Mouse (Mus musculus) bone marrow, adult 2 months (tissue): ENCODE measurements around the gene Ccdc185.

Source experiments
- CTCF ChIP-seq: fragments of 200-500 bp; IDR thresholded peaks from 2 replicates; pipeline ENCODE4 v1.5.1; 2011; ENCODE audit warnings: low read length, control low read depth; ENCODE audit not compliant: control insufficient read depth, insufficient read depth
- POLR2A ChIP-seq: fragments of 200-500 bp; IDR thresholded peaks from 2 replicates; pipeline ENCODE4 v1.6.1; 2011; ENCODE audit warnings: low read depth, mild to moderate bottlenecking, control low read depth, low read length, borderline replicate concordance; ENCODE audit not compliant: control insufficient read depth

DNA sequence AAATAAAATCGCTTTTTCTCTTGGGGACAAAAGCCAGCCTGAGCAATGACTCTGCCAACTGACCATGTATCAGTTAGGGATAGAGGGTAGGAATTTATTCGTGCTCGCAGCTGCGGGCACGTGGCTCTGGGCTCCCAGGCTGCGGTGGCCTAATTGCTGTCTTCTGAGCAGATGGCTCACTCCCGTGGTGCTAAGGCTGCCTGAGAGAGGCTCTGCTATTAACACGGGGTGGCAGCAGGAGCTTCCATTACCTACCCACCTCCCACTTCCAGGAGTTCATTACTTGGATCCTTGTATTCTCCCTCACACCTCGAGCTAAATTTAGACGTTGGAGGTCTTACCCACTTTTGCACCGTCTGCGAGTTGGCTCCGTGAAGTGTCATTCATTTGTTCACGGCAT is 48.1 kb upstream of the Ccdc185 start:
- TF ChIP-seq POLR2A (no peak), CTCF (no peak)
